Mouse (Mus musculus) R1 (cell line): Measurements from ENCODE around the gene Ugt1a1.
A peak's percentile ranks its signal among the peaks of the same experiment; 100 is the strongest.
"Not testable (repeated sequence)": the region's sequence is repeated elsewhere in the genome, so short reads cannot be mapped to it uniquely, and the experiment has no call there.

Experiments
- DNase-seq: peaks from one replicate; pipeline ENCODE4 v3.0.0-alpha.2; 2018; ENCODE audit warnings: low read depth, low spot score

The Ugt1a1 gene

DNA sequence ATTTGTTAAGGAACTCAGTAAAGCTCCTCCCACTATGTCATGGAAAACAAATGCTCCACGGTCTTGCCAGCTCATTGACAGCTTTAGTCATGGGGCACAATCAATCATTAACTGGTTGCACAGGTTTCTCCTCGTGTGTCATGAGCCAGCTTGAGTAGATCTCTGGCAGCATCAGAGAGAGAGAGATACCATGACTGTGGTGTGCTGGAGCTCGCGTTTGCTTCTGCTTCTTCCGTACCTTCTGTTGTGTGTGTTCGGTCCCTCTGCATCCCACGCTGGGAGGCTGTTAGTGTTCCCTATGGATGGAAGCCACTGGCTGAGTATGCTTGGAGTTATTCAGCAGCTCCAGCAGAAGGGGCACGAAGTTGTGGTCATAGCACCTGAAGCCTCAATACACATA lies at the start of gene Ugt1a1:
Gene Ugt1a1 (plus strand): TSS at position 148 of the 400 bp plus-strand sequence.
- peak; percentile 3 for DNase-seq

DNA sequence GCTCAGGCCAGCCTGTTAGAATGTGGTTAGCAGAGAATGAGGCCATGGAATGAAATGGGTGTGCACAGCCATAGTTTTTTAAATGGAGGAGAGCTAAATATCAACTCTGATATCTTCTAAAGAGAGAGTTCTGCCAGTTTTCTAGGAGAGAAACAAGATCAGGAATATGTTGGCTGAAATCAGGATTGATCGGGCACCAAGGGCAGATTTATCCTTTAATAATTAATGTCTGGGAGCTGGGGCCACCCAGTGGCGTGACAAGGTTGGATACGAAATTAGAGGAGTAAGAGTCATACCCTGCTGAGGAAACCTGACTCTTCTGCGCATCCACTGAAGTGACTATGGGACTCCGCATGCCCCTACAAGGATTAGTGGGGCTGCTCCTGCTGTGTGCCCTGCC lies 46.0 kb upstream of the Ugt1a1 start, which contains the start of gene Ugt1a5:
Gene Ugt1a5 (plus strand): TSS at position 302 of the 400 bp plus-strand sequence.
- DNase-seq: no peak

DNA sequence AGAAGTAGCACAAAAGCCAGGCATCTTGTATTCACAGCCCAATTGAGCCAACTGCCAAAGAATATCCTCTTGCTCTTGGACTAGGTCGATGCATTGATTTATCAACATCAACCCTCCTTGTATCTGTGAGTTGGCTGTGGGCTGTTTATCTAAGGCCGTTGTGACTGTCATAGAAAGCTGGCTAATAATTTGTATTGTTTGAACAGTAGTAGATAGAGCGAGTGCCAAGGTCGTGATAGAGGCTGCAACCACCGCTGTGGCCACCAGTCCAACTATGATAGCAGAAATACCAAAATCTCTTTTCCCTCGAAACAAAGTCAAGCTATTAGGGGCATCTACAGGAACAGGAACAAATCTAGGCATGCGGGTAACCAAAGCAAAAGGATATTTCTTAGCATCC lies 39.6 kb upstream of the Ugt1a1 start:
- DNase-seq: not testable (repeated sequence)

- no peak for DNase-seq
These were observed 32.1 kb upstream of the Ugt1a1 start for GRCm38 (mm10) chr1:88179657-88180056.

DNA sequence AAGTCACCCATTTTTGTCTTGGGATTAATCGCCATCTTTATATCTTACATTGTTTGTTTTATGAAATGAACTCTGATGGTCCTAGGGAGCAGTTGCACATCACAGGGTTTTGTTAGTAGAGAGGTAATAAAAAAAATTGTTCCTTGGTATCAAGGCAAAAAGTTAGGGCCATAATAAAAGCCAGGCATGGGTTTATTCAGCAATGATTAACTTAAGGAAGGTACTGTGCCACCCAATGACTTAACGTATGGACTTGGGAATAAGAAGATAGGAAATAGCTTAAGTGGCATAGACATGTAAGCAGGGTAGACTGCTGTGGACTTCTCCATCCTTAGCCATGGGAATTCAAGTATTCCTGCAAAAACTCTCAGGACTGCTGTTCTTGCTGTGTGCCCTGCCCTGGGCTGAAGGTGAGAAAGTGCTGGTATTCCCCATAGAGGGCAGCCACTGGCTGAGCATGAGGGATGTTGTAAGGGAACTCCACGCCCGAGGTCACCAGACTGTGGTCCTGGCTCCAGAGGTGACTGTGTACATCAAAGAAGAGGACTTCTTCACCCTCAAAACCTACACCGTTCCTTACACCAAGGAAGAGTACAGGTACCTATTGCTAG lies 25.3 kb upstream of the Ugt1a1 start:
- no peak for DNase-seq

GRCm38 (mm10) chr1:88192136-88192535 lies 19.6 kb upstream of the Ugt1a1 start:
- peak; percentile 64 for DNase-seq

DNA sequence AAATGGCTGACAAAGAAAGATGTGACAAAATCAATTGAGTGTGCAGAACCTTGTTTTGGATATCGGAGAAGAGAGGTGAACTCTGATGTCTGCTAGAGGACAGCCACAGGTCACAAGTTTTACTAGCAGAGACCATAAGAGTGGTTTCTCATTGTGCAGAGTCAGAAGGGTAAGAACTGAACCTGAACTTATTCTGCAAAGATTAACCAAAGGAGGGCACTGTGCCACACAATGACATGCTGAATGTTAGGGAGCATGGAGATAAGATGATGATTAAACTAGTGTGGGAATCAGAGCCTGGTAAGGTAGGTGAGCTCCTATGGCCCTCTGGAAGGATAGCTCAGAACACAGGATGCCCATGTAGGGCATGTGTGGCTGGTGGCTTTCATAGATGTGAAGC lies 16.1 kb upstream of the Ugt1a1 start:
- no peak for DNase-seq

GRCm38 (mm10) chr1:88197443-88197842 lies 14.3 kb upstream of the Ugt1a1 start:
- no peak for DNase-seq

DNA sequence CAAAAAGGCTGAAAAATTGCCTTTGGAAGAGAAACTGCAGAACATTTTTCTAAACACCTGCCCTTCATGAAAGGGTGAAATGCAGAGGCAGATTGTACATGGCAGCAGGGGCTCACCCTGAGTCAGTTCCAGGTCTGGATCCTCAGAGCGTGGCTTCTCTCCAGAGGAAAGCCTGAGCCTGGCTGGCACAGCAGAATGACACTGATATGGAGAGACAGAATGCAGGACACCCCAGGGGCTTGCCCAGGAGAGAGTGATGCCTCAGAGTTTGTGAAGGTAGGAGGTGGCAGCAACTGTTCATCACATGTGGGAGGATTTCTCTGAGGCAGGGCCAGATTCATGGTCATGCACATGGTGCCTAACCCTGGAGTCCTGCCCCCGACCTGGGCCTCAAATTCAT lies 11.8 kb upstream of the Ugt1a1 start:
- no peak for DNase-seq

GRCm38 (mm10) chr1:88200456-88200855 lies 11.3 kb upstream of the Ugt1a1 start, which contains the start of gene Ugt1a2:
TSS of gene Ugt1a2 (plus strand) at chr1:88200601.
- no peak for DNase-seq

DNA sequence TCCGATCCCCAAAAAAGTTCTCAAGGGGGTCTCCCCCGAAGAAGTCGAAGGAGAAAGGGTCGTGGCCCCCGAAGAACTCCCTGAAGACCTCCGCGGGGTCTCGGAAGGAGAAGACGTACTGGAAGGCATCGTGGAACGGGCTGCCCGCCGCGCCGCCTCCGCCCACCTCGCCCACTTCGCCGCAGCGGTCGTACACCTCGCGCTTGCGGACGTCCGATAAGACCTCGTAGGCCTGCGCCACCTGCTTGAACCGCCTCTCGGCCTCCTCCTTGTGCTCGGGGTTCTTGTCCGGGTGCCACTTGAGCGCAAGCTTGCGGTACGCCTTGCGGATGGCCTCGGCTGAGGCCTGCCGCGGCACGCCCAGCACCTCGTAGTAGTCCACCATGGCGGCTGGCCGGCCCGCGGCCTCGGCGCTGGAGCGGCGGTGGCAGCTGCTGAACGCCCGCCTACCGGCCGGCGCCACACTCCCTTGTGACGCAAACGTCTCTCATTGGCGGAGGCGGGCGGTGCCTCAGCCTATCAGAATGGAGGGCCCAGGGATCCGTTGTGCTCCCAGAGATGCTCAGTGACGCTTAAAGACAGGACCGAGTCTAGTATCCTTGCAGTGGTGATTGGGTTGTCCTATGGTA lies 6.4 kb upstream of the Ugt1a1 start, which contains the start of gene Dnajb3:
Gene Dnajb3 (minus strand): TSS at position 489 of the 629 bp plus-strand sequence.
- peak; percentile 81 for DNase-seq

GRCm38 (mm10) chr1:88206843-88207479 lies 4.8 kb upstream of the Ugt1a1 start:
- no peak for DNase-seq

GRCm38 (mm10) chr1:88212341-88213045 lies 734 bp downstream of the Ugt1a1 start:
- no peak for DNase-seq

- no peak for DNase-seq
These were observed 1.3 kb downstream of the Ugt1a1 start for GRCm38 (mm10) chr1:88213061-88213460.

GRCm38 (mm10) chr1:88213766-88214461 lies 2.2 kb downstream of the Ugt1a1 start:
- peak; percentile 8 for DNase-seq

DNA sequence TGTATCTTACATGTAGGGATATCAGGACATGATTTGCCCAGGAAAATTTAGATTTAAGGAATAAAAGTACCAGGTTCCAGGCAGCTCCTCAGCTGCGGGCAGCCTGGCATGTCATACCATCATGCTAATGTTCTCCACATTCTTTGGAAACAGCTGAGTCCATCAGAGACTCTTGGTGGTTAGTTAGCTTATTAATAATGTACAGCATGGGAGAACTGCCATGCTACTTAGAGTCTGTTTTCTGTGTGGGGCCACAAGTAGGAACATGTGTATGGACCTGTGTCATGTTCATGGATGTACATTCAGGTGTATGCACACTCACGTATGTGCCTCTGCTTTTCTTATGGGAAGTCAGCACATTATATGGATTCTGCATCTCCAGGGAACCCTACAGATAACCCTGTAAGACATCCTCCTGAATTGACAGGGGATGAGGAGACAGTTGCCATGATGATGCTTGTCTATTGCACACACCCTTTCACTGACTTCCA lies 2.7 kb downstream of the Ugt1a1 start:
- peak; percentile 2 for DNase-seq

GRCm38 (mm10) chr1:88215466-88216380 lies 4.0 kb downstream of the Ugt1a1 start:
- peak; percentile 5 for DNase-seq

GRCm38 (mm10) chr1:88216551-88216950 lies 4.8 kb downstream of the Ugt1a1 start:
- peak; percentile 8 for DNase-seq

DNA sequence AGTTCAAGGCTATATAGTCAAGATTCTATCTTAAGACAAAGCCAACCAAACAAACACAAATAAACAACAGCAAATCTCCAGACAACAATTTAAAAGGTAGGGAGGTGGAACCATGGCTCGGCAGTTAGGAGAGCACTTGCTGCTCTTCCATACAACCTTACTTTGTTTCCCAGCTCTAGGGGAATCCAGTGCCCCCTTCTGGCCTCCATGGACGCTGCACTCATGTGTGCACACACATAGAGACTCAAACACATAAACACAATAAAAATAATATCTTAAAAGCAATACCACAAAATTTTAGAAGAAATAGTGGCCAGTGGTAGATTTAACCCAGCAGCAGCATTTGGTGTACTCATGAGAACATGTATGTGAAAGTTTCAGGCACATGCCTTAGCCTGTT lies 5.4 kb downstream of the Ugt1a1 start:
- DNase-seq: peak; percentile 29

DNA sequence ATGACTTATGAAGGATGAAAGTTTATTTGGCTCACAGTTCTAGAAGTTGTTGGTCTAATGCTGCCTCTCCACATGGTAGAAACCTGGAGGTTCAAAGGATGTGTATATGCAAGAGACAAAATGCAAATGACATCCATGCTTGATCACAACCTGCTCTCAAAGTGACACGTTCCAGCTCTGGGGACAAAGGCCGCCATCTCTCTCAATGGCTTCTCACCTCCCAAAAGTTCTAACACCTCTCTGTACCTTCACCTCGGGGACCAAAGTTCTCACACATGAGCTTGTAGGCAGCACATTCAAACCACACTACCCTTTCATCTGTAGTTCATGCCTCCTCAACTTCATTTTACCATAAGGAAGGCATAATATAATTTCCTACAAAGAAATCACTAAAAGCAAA lies 5.8 kb downstream of the Ugt1a1 start:
- peak; percentile 3 for DNase-seq
